Mouse (Mus musculus) inflammation-experienced regulatory T-cells, adult 6 months (primary cell): ENCODE measurements around the gene Lhfpl2. TPM values are rescaled to one million over a fixed set of nuclear protein-coding genes. Genes with fewer than 3 reads are reported as not detected.

Source experiments
- ATAC-seq: one replicate; pipeline ENCODE4 v1.8.0; 2017
- polyA plus RNA-seq, 3 experiments: library from polyadenylated mRNA; unstranded; fragments of 100-300 nt; shearing (Covaris generic); gene quantifications; one replicate each; pipeline ENCODE4 v1.2.1; 2017

Lhfpl2 gene
- polyA plus RNA-seq, 3 experiments from 2014 or later, result not detected

DNA sequence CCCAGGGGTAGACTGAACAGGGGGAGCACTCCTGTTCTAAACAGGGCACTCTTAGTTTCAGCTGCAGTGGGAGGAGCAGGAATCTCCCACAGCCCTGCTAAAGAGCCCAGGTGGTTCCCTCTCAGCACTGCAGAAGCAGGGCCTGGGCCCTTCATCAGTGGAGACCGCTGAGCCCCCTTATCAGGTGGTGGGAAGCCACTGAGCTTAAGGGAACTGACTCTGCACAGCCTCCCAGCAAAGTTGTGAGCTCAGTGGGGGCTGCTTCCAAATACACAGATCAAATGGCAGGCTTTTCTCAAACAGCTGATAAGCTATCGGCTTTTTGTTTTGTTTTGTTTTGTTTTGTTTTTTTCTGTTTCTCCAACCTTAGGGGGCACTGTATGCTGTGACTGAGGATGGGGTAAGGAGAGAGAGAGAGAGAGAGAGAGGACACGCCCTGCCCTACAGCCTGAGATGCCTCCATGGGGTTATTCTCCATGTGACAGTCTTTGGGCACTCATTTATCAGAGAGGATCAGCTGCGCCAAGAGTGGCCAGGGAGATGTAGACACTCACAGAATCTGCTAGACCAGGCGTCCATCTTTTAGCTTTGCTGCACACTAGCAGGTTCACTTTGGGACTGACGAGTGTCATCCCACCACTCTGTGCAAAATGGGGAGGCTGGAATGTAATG, 117.9 kb downstream of the Lhfpl2 start:
- no peak for ATAC-seq

DNA sequence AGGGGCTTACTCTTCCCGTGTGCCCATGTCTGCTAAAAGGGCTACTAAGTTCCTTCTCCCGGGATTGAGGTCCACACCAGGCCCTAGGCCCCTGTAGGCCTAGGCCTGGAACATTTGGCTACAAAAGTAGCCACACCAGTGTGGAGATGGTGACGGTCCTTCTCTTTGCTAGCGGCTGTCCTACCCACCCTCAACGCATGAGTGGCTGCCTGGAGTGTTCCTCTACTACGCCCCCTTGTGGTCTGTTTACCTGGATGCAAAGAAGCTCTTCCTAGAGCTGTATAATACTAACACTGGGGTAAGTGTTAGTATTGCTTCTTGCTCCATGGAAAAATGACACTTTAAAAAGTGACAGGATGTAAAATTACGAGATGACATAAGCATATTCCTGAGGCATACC, 119.6 kb downstream of the Lhfpl2 start:
- no peak for ATAC-seq

DNA sequence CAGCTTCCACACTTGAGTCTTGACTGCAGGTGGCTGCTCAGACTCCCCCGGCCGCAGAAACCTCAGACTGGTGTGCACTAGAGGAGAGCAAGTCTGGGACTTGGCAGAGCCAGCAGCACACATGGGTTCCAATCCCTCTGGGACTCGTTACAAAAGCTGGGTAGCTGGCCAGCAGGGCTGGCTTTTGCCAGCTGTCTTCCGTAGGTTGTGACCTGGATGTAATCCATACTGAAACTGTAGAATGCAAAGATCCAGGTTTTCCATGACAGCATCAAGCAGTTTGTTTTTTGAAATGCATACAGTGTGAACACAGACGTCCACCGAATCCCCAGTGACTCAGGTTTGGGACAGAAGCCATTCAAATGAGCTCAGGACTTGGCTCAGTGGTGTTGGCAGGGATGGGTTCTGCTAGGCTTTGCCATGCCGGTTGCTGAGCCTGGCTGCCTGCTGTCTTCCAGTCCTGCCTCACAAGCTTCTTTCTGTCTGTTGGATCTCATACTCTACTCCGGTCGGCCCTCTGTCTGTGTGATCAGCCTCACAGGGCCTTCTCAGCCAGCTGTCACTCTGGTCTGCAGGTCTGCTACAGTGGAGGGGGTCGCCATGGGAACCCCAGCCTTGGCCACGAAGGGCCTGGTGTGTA, 120.9 kb downstream of the Lhfpl2 start:
- no peak for ATAC-seq

DNA sequence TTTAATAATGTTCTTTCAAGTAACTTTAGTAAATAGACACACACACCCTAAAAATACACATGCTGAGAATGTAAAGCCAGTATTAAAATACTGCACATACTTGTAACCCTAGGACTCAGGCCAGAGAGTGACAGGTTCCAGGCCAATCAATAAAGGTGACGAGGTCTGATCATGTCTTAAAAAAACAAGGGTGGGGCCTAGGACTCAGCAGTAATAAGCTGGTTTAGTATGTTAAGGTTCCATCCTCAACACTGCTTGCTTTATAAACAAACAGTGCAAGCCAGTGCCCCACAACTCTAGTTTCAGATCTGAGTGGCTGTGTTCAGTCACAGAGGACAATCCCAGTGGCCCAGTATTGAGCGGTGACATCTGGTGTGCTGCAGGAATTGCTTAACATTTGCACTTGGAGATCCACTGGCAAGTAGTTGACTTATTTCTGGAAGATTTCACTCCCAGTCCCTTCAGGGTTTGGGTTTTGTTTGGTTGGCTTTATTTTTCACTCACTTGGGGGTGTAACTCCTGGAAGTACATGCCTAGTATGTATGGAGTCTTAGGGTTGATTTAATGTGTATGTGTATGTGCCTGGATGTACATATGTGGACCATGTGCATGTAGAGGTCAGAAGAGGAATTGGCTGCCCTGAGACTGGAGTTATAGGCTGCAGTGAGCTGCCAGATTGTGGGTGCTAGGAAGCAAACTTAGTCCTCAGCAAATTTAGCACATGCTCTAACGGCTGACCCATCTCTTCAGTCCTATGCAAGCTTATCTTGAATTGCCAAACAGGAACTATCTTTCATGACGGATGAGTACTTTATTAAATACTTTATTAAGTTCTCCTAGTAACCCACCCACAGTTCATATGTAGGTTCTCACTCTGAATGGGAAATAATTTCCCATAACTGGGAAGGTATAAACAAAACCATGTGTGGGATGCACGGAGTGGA, 123.2 kb downstream of the Lhfpl2 start:
- no peak for ATAC-seq

DNA sequence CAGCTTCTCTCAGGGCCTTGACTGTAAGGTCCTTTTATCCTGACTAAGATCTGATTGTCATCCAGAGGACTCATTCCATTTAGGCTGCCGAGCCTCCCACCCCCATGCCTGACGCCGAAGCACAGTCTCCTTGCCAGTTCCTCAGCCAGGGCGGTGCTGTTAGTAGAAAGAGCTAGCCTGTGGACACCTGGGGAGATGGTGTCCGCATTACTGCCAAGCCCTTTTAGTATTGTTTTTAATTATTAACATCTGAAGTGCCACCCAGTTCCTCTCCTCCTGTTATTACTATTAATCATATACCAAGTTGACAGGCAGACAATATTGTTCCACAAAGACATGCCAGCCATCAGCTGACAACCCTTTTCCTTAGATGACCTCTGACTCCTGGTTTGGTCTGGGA, 124.4 kb downstream of the Lhfpl2 start:
- ATAC-seq, result no peak

DNA sequence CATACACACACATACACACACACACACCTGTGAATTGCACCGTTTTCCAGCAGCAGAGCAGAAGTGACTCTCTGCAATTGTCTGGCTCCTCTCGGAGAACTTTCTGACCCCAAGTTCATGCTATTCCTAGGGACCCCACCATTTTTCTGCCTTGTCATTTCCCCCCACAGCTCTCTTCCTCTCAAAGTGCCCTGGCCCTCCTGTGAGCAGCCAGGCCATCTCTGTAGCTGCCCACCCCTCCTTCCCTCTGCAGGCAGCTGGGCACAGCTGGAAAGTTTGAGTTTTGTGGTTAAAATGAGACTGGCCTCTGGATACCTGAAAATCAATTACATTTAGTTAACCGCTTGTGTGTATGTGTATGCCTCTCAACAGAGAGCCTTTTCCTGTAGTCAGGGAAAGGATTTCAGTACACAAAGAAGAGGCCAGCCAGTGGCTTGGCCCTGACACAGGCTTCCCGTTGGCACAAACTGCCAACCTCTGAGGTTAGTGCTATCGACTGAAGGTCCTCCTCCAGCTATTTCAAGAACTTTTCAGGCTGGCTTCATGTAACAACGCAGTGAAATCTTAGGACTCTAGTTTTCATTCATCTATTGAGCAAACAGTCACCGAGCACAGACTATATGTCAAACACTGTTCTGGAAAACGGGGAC, 125.9 kb downstream of the Lhfpl2 start:
- no peak for ATAC-seq

DNA sequence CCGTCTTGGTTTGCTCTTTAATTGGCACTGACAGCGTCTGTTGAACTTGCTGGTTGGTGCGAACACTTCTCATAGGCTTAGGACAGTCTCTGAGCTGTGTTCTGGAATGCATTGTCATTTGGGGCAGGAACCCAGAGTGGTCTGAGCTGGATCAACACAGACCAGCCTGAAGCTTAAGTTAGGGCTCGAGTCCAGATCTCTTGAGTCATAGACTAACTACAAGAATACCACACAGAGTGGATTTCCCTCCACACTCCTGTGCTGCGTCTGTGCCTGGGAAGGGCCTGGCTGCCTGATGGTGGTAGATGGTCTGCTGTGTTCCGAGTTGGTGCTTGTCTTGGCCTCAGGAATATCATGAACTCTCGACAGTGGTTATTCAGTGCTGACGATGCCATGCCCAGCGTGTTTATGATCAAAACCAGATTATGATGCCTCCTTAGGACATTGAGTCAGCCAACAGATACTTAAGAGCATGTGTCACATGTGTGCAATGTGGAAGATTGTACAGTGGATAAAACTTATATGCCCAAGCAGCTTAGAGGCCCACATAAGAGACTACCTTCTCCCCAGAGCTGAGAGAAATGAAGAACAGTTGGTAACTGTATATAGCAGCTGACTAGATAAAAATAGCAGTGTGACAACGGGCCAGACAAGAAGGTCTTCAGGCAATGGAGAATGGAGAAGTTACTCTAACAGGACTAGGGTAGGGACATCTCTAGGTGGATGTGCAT, 127.3 kb downstream of the Lhfpl2 start:
- ATAC-seq, result no peak

DNA sequence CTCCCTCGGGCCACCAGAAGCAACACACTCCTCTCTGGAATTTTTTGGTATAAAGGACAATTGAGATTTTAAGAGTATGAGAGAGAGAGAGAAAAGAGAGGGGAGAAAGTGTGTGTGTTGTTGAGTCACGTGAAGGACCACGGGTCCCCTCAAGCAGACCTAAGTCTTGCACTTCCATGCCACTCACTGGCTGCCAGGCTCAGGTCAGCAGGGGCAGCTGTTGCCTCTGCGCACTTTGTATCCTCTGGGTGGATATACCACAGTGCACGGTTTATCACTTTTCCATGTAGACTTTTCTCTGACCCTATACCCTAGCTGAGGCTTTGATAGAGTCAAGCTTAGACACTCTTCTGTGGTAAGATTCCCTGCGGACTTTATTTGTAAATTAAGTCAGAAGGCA, 128.0 kb downstream of the Lhfpl2 start:
- ATAC-seq, result no peak

DNA sequence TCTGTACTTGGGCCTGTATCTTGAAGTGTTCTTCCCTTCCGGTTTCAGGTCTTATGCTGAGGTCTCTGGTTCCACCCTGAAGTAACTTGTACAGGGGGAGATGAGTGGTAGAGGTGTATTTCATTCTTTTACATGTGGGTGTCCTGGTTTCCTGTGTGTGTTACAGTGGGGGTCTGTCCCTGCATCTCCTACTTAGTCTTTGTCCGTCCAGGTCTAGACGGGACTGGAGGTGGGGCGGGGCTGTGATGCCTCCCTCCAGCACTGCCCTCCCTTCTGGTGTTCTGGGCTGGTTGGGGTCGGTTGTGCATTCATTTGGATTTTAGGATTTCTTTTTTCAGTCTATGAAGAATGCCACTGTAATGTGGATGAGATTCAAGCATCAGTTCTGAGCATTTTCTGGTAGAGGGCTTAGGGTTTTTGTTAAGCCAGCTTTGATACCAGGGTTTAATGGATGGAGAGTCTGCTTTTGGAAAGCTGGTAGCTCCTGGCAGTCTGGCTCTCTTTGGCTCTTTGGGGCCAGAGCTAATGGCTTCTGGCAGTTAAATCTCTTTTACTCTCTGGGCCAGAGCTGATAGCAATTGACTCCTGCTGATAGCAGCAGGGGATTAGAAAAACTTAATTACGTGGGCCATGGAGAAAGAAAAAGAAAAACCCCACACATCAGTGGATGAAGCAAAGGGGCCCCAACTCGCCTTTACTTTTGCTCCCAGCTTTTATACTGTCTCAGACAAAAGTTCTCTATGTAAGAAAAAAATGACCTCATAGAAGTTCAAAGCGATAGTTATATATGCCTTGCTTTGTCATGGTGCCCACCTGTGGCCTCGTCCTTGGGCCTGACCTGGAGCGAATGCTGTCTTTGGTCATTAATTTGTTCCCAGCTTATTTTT, 130.8 kb downstream of the Lhfpl2 start:
- no peak for ATAC-seq

DNA sequence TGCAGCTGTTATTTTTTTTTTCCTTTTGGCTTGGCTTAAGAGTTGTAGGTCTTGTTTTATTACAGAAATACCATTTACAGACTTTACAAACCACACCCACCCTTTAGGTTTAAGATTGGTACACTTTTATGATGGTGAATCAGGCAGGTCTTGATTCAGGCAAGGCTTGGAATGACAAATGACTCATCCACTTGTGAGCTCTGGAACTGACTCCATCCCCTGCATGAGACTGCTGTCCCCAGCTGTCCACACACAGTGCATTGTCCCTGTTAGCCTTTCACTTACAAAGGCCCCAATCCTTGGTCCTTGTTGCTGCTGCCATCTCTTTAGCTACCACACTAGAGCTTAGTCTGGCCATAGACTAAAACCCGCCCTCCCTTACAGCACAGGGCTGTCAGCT, 132.8 kb downstream of the Lhfpl2 start:
- ATAC-seq, result no peak

DNA sequence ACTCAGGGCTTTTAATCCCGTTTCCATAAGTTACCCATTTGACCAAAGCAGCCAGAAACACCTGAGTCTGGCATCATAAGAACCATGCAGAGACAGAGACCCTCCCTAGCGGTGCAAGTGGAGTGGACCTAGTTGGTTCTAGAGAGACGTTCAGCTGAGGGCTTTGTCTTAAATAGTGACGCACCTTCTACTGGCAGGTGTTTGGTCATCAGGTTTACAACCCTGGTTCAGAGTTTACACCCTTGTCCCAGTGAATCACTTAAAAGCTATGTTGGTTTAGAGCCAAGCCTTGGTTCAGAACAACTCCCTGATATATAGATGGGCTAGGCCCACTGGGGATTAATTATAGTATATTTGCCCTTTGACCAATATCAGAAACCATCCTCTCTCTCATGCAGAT, 135.6 kb downstream of the Lhfpl2 start:
- no peak for ATAC-seq

DNA sequence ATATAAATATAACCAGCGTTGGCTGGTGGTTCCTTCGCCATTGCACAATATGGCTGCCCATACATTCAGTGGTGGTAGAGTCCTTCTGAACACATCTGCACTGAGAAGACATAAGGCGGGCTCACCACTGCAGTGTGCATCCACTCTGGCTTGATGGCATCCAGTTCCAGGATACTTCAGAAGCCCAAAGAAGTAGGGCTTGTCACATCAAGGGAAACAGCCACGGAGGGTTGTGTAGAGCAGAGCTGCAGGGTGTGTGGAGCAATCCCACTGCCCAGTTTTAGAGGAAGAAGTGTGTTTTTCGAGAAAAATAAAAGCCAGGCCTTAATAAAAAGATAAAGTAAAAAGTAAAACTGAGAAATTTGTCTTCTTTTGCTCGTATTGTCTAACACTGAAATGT, 141.0 kb downstream of the Lhfpl2 start:
- ATAC-seq, result no peak

DNA sequence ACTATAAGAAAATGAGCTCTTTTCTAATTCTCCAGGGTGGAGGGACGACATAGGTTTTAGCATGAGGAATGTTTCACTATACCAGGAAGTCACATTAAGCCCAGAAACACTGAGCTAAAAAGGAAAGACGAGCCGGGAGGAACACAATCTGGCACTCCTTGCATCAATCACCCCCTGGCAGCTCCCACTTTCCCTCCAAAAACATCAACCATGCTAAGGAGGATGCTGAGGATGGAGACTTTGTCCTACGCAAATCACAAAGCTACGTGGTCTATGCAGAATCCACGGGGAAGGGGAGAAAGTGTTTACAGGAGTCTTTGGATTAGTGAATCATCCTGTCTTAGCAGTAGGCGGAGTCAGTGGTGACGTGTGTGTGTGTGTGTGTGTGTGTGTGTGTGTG, 142.2 kb downstream of the Lhfpl2 start:
- ATAC-seq, result no peak

DNA sequence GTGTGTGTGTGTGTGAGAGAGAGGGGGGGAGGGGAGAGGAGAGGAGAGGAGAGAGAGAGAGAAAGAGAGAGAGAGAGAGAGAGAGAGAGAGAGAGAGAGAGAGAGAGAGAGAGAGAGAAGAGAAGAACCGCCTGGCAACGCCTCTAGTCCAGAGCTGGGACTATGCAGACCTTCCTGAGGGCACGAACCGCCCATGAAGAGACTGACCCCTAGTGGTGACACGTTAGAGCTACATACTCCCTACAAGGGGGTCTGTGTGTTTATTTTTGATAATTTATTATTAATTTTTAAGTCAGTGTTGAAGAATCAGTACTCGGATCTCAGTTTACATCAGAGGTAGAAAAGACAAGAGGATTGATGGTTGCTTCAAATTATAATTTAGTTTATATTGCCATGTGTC, 147.6 kb downstream of the Lhfpl2 start:
- ATAC-seq, result no peak

DNA sequence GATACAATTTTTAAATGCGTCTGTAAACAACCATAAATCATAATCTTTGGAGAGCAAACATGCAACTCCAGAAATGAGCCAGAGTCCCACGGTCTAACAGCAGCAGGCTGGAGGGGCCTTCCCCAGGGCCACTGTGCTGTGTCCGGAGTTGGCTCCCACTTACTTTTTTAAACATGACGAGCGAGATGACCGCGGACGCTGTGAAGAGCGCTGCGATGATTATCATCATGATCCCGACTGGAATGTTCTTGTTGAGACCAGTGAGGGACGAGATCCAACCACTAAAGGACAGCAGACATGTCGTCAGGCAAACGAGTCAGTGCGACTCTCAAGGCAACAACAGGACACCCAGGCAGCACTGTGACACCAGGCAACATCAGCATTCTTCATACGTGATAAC, 150.4 kb downstream of the Lhfpl2 start:
- ATAC-seq, result no peak

DNA sequence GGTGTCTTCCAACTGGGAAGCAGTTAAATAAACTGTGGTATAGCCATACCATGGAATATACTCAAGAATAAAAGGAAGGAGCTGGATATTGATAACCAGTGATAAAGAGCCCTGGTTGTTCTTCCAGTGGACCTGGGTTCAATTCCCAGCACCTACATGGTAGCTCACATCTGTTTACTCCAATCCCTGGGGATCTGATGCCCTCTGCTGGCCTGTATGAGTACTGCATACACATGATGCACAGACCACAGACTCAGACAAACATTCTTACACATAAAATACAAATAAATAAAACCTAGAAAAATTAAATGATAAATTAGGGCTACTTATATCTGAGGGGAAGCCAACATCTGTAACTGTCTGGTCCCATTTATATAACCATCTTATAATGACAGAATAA, 151.3 kb downstream of the Lhfpl2 start:
- ATAC-seq, result no peak

DNA sequence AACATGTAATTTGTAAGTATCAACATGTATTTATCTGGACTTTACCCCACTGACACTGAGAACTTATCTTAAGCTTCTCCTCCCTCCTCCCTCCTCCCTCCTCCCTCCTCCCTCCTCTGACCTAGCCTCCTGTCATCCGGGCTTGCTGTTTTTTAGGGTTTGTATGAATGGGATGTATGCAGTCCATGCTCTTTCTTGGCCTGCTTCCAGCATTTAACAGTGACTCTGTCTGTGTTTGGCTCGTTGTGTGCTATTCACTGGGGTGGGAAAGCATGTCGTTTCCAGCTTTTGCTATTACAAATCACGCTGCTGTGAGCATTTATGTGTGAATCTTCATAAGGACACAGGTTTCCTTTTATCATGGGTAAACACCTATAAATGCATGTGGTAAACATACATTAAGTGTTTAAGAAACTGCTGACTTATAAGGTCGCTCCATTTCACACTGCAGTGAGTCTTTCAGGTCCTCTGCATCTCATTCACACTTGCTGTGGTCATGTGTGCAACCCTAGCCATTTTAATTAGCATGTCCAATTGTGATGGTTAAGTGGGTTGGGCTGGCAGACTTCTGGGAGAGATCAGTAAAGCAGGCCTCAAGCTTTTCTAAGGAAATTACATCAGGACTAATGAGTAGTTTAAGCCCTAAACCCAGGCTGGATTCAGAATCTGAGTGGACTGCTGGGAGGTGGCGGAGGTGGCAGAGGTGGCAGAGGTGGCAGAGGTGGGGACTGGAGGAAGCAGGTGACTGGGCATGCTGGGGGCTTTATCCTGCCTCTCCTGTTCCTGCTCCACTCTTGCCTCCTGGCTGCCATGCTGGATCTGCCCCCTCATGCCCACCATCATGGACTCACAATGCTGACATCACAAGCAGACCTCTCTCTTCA, 153.9 kb downstream of the Lhfpl2 start:
- ATAC-seq, result no peak

DNA sequence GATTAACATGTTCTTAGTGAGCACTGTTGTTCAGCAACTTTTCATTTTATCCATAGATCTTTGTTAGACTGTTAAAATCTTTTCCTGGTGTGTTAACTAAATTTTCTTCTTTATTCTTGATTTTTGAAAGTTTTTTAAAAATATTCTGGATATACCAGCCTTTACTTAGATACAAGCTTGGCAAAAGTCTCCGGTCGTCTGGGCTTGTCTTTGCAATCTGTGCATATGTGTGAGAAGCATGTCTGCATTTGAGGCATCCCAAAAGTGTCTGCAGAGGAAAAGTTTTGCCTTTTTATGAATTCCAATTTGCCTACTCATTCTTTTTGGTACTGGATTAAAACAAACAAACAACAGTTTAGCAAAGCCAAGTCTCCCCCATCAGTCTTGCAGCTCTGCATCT, 154.6 kb downstream of the Lhfpl2 start:
- ATAC-seq, result no peak

DNA sequence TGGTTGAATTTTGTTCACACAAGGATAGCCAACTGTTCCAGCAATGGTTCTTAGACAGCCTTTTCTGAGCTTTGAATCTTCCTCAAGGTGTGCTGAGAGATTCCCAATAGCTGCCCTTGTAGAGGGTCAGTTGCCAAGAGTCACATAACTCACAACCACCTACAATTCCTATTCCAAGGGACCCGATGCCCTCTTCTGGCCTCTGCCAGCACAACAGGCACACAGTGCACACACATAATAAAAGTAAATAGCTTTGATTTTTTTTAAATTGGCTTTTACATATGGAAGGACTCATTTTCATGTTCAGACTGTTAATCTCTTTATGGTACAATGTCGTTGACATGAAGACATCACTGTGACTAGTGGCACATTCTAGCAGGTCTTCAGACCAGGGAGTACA, 155.1 kb downstream of the Lhfpl2 start:
- no peak for ATAC-seq

DNA sequence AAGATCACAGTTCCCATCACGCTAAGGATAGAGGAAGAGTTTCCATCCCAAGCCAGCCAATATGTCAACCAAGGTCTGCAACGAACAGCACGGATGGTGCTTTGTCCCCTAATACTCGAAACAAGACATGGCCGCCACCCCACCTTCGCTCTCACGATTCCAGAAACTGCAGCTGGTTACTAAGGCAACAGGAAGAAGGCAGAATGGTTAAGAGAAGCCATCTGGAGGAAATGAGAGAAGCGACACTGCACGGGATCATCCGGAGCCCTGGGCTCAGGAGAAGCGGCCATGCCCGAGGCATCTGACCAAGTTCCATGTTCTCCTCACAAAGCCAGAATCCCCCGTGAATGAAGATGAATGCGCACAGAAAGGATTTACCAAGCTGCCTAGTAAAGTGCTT, 166.0 kb downstream of the Lhfpl2 start:
- no peak for ATAC-seq
